Mouse (Mus musculus): ENCODE measurements around the gene Gramd1b. TPM values are rescaled to one million over a fixed set of nuclear protein-coding genes. Genes with fewer than 3 reads are reported as not detected.

Gramd1b gene
- total RNA-seq, 2 experiments from 2014 or later, result 19.7 to 25.3 TPM

GRCm38 (mm10) chr9:40343053-40343652 lies 188.0 kb downstream of the Gramd1b start:
- no peak for DNase-seq (ENCODE audit: low spot score in 2 of 2)

- no peak for DNase-seq (ENCODE audit: low spot score in 2 of 2)
Observed at GRCm38 (mm10) chr9:40342101-40342500, 189.1 kb downstream of the Gramd1b start.

- DNase-seq (ENCODE audit: low spot score in 2 of 2), result no peak
Observed at GRCm38 (mm10) chr9:40339578-40339977, 191.6 kb downstream of the Gramd1b start.

GRCm38 (mm10) chr9:40337131-40337820 lies 193.9 kb downstream of the Gramd1b start:
- DNase-seq (ENCODE audit: low spot score in 2 of 2), result no peak

- no peak for DNase-seq (ENCODE audit: low spot score in 2 of 2)
Observed at GRCm38 (mm10) chr9:40336701-40337100, 194.5 kb downstream of the Gramd1b start.

- DNase-seq (ENCODE audit: low spot score in 2 of 2), result no peak
Observed at GRCm38 (mm10) chr9:40334617-40335016, 196.6 kb downstream of the Gramd1b start.

- peak; percentile 62 to 71 for DNase-seq (ENCODE audit: low spot score in 2 of 2)
Observed at GRCm38 (mm10) chr9:40333649-40334396, 197.4 kb downstream of the Gramd1b start.

GRCm38 (mm10) chr9:40332731-40333648 lies 198.2 kb downstream of the Gramd1b start:
- no peak for DNase-seq (ENCODE audit: low spot score in 2 of 2)

- DNase-seq (ENCODE audit: low spot score in 2 of 2), result no peak
Observed at GRCm38 (mm10) chr9:40332326-40332725, 198.9 kb downstream of the Gramd1b start.

- no peak for DNase-seq (ENCODE audit: low spot score in 2 of 2)
Observed at GRCm38 (mm10) chr9:40331411-40332286, 199.5 kb downstream of the Gramd1b start.

GRCm38 (mm10) chr9:40330609-40331382 lies 200.4 kb downstream of the Gramd1b start:
- peak; percentile 83 to 90 for DNase-seq (ENCODE audit: low spot score in 2 of 2)

- DNase-seq (ENCODE audit: low spot score in 2 of 2), result no peak
Observed at GRCm38 (mm10) chr9:40326260-40326915, 204.8 kb downstream of the Gramd1b start.

GRCm38 (mm10) chr9:40324826-40325225 lies 206.4 kb downstream of the Gramd1b start:
- DNase-seq (ENCODE audit: low spot score in 2 of 2), result no peak

GRCm38 (mm10) chr9:40324232-40324792 lies 206.9 kb downstream of the Gramd1b start:
- no peak for DNase-seq (ENCODE audit: low spot score in 2 of 2)

GRCm38 (mm10) chr9:40323773-40324172 lies 207.4 kb downstream of the Gramd1b start:
- DNase-seq (ENCODE audit: low spot score in 2 of 2), result no peak

- DNase-seq (ENCODE audit: low spot score in 2 of 2), result no peak
Observed at GRCm38 (mm10) chr9:40323171-40323570, 208.0 kb downstream of the Gramd1b start.

GRCm38 (mm10) chr9:40322372-40322771 lies 208.8 kb downstream of the Gramd1b start:
- DNase-seq (ENCODE audit: low spot score in 2 of 2), result no peak

- no peak for DNase-seq (ENCODE audit: low spot score in 2 of 2)
Observed at GRCm38 (mm10) chr9:40321668-40322003, 209.5 kb downstream of the Gramd1b start.
